Mouse (Mus musculus) bone marrow macrophage, adult 2 months (primary cell): ENCODE results near the gene Traf3ip1. TPM values are rescaled to one million over a fixed set of nuclear protein-coding genes. Genes with fewer than 3 reads are reported as not detected.

Experiments used
- H3K27ac ChIP-seq: 2 replicates; pipeline ENCODE4 v1.5.1; 2012; ENCODE audit warnings: low read depth, low read length; ENCODE audit not compliant: insufficient read depth
- H3K4me1 ChIP-seq: 2 replicates; pipeline ENCODE4 v1.6.1; 2012; ENCODE audit warnings: low read length; ENCODE audit not compliant: control insufficient read depth, insufficient read depth
- H3K4me3 ChIP-seq: 2 replicates; pipeline ENCODE4 v1.5.1; 2012; ENCODE audit warnings: mild to moderate bottlenecking, low read length, moderate library complexity; ENCODE audit not compliant: insufficient read depth
- CTCF ChIP-seq: IDR thresholded peaks from 2 replicates; pipeline ENCODE4 v1.5.1; 2012; ENCODE audit warnings: low read depth, mild to moderate bottlenecking, low read length, moderate library complexity
- POLR2A ChIP-seq: IDR thresholded peaks from 2 replicates; pipeline ENCODE4 v1.6.1; 2012; ENCODE audit warnings: mild to moderate bottlenecking, low read depth, low read length, borderline replicate concordance
- polyA plus RNA-seq: library from polyadenylated mRNA; stranded (reverse); fragments of >200 nt; gene quantifications from 2 replicates; pipeline ENCODE4 v1.2.4, GENCODE M21; 2012; ENCODE audit not compliant: missing spikeins, insufficient read depth, insufficient read length

Traf3ip1 gene
- polyA plus RNA-seq, 1 experiment, result 7.0 TPM

DNA sequence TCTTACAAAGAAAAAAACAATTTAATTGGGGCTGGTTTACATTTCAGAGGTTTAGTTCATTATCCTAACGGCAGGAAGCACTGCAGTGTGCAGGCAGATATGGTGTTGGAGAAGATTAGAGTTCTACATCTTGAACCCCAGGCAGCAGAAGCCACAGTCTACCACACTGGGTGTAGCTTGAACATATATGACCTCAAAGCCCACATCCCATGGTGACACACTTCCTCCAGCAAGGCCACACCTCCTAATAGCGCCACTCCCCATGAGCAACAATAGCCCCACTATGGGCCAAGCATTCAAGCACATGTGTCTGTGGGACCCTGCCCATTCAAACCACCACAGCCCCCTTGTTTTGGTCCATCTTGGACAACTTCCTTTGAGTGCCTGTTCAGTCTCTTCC lies 72.8 kb downstream of the Traf3ip1 start:
- Histone ChIP-seq H3K4me3 (no peak overlapping the region), H3K27ac (no peak overlapping the region), H3K4me1 (peaks cover 10% of the 10 kb centered on the region)
- TF ChIP-seq CTCF, result no peak
- no peak for TF ChIP-seq POLR2A

DNA sequence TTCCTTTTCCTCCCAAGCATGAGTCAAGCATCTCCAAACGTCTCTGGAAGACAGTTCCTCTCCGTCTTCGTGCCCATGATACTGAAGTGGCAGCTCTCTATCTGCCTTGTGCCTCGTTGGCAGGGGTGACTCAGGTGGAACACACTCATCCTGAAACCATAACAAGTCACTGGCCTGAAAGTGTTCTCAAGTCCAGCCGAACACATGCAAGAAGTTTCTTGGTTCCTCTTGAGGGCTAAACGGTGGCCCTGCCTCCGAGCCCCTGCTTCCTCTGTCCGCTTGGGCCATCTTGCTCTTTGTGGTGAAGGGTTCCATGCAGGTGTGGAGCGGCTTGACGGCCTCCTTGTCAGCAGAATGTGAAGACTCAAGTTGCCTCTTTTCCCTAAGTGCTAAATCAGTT lies 78.0 kb downstream of the Traf3ip1 start:
- TF ChIP-seq POLR2A, result no peak
- no peak for TF ChIP-seq CTCF
- Histone ChIP-seq H3K27ac (no peak overlapping the region), H3K4me3 (no peak overlapping the region), H3K4me1 (no peaks in the 10 kb centered on the region)

DNA sequence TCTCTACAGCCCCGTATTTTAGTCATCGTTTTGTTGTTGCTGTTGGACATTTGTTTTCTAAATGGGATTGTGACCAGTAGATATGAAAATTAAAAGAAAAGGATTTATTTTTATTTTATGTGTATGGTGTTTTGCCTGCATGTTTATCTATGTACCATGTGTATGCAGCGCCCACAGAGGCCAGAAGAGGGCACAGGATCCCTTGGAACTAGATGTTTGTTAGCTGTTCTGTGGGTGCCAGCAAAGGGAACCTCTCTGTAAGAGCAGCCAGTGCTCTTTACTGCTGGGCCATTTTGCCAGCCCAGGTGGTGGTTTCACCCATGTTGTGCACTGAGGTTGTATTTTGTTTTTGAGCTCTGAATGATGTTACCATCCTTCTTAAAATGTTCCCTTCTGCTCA lies 79.8 kb downstream of the Traf3ip1 start:
- Histone ChIP-seq H3K4me1 (no peaks in the 10 kb centered on the region), H3K27ac (no peak overlapping the region), H3K4me3 (no peak overlapping the region)
- TF ChIP-seq POLR2A (no peak), CTCF (0 out of 2 replicates have a peak, but pooled peaks have one; percentile 9)

DNA sequence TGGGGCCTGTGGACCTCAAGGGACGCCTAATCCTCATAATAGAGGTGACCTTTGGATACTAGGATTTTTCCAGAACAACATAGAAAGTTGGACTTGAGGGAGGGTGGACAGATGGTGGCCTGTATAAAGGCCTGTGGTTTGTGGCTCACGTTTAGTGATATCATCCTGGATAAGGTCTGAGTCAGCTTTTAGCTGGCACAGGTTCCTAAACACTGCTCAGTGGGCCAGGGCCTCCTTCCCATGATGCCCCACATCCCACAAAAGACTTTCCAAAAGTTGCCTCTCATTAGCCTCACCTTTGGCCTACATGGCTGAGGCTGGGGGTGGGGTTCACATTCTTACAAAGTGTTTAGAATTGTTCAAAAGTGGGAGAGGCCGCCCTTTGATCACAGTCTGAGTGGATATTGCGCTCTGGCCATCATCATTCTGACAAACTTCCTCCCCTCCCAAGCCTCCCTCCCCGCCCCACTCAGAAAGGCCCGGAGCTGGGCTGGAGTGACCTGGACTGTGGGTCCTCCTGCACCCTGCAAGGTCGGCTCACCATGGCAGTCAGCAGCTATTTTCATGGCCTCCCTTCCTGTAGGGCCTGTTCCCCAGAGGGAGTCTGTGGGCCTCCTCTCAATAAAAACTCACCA lies 83.6 kb downstream of the Traf3ip1 start:
- Histone ChIP-seq H3K27ac (no peak overlapping the region), H3K4me1 (no peaks in the 10 kb centered on the region), H3K4me3 (no peak overlapping the region)
- TF ChIP-seq POLR2A (no peak), CTCF (no peak)

Other genes starting within 250 kb of the Traf3ip1 start
- gene Ube2f, start 244.3 kb upstream of the Traf3ip1 start, polyA plus RNA-seq, result 86.4 and 92.4 TPM in 2 replicates
- 19.2 and 22.6 TPM in 2 replicates for gene Scly, start 196.3 kb upstream of the Traf3ip1 start, polyA plus RNA-seq
- not detected in 2 replicates for gene Espnl, start 172.6 kb upstream of the Traf3ip1 start, polyA plus RNA-seq
- not detected in 2 replicates for gene Klhl30, start 143.6 kb upstream of the Traf3ip1 start, polyA plus RNA-seq
- not detected in 2 replicates for gene Erfe, start 128.2 kb upstream of the Traf3ip1 start, polyA plus RNA-seq
- 50.3 and 61.1 TPM in 2 replicates for gene Ilkap, start 95.8 kb upstream of the Traf3ip1 start, polyA plus RNA-seq
- 25.3 and 28.7 TPM in 2 replicates for gene Hes6, start 80.6 kb upstream of the Traf3ip1 start, polyA plus RNA-seq
- 2.3 and 4.9 TPM in 2 replicates for gene Per2, start 35.3 kb upstream of the Traf3ip1 start, polyA plus RNA-seq
- 2.6 and 4.2 TPM in 2 replicates for gene Asb1, start 45.9 kb downstream of the Traf3ip1 start, polyA plus RNA-seq